Mouse (Mus musculus): ENCODE results near the gene F3.

Gene F3

DNA sequence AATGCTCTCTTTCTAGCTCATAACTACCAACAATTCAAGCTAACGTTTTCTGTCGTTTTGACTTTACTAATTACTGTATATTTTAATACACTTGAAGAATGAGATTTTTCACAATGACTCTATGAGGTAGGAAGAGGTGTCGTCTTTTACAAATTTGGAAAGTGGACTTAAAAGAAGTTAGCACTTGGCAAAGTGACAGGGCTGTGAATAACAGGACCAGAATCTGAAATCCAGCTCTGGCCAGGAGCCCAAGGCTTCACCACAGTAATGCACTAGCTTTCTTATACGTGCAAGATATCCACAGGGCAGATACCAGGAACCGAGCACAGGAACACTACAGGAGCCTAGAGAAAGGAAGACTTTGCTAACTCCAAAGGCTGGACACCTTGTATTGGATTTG, 17.2 kb upstream of the F3 start:
- no peak for ATAC-seq (ENCODE audit: insufficient number of reproducible peaks, low FRiP score, low TSS enrichment)

DNA sequence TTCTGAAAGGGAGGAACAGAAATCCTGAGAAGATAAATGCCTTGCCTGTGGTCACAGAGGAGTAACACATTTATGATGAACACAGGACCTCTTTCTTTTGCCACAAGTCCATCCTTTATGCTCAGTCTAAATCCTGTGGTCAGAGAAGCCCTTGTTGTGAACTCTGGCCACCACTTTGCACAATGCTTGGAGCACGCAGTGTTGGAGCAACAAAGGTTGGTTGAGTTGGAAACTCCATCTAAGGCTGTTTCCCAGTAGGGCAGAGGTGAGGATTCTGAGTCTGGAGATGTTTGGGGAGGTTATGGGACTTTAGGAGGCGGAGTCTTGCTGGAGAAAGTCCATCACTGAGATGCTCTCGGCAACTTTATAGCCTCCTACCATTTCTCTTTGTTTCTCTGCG, 16.2 kb upstream of the F3 start:
- ATAC-seq (ENCODE audit: insufficient number of reproducible peaks, low FRiP score, low TSS enrichment): no peak

DNA sequence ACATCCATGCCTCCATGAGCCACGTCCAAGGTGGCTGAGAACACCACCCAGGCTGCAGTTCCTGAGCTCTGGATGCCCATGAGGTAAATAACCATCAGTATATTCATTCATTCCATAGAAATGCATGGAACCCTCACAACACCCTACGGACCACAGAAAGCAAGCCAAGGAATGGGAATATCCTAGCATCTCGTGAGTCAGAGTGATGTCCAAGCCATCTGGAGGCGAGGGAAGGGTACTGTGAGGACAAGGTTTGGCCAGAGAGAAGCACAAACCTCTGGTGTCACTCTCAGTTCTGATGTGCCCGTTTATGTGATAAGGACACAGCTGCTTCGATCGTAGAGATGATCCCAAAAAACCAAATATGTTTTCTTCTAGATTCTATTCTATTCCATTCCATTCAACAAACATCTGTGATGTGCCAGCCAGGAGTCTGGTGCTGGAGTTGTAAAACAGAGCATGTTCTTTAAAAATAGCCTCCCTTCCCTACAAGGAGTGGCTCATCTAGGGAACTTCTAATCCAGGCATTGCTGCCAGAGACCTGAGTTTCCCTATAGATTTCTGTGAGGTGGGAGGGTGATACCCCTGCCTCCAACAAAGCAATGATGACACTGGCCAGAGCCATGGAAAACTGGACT, 12.3 kb upstream of the F3 start:
- ATAC-seq (ENCODE audit: insufficient number of reproducible peaks, low FRiP score, low TSS enrichment): no peak

DNA sequence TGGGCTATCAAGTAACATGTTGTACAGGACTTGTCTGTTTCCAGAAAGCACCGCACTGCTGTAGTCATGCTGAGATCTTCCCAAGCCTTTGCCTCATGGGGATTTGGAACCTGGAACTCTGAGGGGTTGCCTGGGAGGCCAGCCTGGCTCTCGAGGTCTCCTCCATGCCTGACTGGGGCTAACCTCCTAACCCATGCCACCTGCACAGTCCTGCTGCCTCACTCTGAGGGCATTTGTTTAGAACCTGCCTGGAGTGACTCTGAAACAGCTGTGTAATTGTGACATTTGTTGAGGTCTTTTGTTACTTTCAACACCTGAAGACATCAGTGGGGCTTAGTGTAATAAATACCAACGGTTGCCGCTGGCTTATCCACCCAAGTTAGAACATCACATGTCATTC, 11.1 kb upstream of the F3 start:
- no peak for ATAC-seq (ENCODE audit: insufficient number of reproducible peaks, low FRiP score, low TSS enrichment)

DNA sequence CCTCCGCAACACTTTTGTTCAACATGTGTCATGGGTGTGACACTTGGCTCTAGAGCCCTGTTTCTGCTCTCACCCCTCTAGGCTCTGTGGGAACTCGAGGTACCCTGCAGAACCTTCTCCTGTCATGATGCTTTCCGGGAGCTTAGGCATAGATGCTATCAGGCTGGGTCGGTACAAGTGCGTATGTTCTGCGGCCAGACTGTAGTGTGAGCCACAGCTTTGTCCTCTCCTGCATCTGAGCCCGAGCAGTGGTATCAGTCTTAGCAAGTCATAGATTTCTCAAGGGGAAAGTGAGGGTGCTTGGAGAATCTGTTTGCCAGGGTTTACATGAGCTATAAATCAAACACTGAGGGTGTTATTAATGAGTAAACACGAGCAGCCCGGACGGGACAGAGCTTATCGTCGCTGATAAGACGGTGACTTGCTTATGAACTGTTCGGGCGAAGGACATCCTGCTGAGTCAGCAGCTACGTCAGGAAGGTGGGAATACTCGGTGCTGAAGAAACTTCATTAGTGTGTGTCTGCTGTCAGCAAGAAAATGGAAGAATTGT, 10.1 kb upstream of the F3 start:
- ATAC-seq (ENCODE audit: insufficient number of reproducible peaks, low FRiP score, low TSS enrichment): no peak

DNA sequence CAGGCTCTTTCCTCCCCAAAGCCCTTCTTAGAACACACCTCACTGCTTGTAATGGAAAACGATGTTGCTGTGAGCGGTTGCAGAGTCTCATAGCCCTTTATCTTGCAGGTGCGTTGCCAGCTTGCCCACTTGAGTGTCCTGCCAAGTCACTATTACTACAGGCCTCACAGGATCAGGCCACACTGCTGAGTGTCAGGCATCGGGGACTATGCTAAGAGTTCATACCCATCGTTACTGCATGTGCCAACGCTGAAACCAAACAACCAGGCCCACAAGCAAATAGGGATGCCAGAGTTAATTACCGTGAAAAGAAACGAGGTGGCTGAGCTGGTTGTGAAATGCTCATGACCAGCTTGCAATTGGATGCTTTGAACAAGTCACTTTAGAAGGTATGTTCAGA, 9.5 kb upstream of the F3 start:
- no peak for ATAC-seq (ENCODE audit: insufficient number of reproducible peaks, low FRiP score, low TSS enrichment)

DNA sequence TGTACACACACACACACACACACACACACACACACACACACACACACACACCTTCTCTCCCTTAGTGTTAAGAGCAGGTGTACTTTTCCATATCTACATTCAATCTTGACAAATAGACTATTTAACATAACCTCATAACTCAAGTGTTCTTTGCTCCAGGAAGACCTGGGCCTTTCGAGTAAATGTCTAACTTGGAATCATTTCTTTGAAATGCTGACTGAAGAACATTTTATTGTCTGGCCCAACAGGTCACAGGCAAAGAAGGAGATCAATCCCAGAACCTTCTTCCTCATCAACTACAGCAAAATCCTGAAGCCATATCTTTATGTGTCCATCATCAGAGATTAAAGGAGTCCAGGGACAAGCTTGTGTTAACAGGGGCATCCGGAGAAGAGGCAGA, 8.9 kb upstream of the F3 start:
- no peak for ATAC-seq (ENCODE audit: insufficient number of reproducible peaks, low FRiP score, low TSS enrichment)

DNA sequence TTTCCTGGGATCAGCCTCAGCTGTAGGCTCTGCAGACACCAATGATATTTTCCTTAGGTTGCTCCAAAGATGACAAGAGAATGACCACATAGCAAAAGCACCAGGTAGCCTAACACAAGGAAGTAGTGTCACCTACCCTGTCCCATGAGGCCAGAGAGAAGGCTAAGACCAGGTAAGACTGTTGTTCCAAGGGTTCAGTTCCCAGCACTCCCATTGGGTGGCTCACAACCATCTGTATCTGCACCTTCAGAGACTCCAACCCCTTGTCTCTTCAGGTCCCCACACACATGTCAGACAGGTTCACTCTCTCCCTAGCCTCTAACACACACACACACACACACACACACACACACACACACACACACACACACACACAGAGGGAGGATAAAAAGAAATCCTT, 8.0 kb upstream of the F3 start:
- no peak for ATAC-seq (ENCODE audit: insufficient number of reproducible peaks, low FRiP score, low TSS enrichment)

DNA sequence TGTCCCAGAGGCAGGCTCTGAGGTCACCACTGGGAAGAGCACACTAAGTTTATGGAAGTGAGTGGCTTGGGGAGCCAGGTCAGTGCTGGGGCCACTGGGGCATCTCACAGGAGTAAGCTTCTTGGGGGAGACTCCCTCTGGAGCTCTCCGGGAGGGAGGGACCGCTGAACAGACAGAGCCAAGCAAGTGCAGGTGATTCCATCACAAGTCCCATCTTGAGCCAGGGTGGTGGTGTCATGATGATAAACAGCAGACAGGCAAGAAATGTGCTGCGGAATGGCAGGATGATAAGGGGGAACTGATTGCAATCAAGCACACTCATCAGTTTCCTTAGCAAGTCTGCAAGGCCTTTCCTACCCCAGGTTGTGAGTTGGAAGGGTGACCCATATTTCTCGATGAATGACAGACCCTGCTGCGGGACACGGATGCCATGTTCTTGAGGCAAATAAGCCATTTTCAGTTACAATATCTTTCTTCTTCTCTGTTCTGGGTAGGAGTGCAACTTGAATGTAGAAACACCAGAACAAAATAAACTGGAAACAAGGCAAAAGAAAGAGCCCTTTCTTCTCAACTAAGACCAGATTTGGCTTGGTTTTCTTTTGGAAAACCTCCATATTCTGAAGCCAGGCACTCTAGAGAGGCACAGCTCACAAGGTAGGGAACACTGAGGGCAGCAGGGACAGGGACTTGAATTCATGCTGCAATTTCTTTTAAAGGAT, 7.4 kb upstream of the F3 start:
- no peak for ATAC-seq (ENCODE audit: insufficient number of reproducible peaks, low FRiP score, low TSS enrichment)

DNA sequence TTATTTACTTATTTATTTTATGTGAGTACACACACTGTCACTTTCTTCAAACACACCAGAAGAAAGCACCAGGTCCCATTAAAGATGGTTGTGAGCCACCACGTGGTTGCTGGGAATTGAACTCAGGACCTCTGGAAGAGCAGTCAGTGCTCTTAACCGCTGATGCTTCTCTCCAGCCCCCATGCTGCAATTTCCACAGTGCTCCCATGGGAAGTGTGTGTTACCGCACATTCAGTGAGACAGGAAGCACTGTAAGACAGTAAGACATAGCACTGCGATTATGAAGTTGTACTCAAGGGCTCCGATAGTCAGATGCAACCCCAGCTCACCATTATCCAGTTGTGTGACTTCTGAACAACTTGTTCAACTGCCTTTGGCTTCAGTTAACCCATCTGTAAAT, 6.9 kb upstream of the F3 start:
- no peak for ATAC-seq (ENCODE audit: insufficient number of reproducible peaks, low FRiP score, low TSS enrichment)

DNA sequence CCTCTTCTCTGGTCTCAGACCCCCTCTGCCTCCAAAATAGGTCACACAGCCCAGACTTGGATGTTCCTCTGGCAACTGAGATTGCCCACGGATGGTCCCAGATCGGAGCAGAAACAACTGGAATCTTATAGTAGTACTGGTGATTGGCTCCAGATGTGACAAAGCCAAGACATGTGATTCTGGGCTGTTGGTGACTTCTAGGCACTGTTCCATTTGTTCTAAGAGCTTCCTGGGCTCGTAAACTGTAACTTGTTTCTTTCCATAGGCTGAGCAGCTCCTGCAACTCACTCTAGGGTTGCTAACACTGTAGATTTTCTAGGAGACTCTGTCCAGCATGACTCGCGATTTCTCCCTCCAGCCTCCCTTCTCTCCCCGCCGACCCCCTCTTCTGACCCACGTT, 4.7 kb upstream of the F3 start:
- ATAC-seq (ENCODE audit: insufficient number of reproducible peaks, low FRiP score, low TSS enrichment): no peak

DNA sequence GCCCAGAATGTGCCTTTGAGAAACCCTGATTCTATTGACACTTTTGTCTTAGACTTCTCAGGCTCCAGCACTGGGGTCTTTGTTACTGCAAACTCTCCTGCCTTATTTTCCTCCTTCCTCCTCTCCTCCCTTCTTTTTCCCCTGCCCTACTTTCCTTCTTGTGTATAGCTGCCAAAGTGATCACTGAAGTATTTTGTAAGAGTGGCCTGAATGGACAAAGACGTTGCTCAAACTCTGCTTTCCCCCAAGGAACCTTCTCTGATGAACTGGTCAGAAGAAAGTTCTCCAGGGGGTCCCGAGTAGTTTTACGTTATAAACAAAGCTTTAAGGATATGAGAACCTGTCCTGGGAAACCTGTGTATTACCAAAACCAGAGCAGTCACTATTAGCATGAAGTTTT, 3.6 kb upstream of the F3 start:
- no peak for ATAC-seq (ENCODE audit: insufficient number of reproducible peaks, low FRiP score, low TSS enrichment)

DNA sequence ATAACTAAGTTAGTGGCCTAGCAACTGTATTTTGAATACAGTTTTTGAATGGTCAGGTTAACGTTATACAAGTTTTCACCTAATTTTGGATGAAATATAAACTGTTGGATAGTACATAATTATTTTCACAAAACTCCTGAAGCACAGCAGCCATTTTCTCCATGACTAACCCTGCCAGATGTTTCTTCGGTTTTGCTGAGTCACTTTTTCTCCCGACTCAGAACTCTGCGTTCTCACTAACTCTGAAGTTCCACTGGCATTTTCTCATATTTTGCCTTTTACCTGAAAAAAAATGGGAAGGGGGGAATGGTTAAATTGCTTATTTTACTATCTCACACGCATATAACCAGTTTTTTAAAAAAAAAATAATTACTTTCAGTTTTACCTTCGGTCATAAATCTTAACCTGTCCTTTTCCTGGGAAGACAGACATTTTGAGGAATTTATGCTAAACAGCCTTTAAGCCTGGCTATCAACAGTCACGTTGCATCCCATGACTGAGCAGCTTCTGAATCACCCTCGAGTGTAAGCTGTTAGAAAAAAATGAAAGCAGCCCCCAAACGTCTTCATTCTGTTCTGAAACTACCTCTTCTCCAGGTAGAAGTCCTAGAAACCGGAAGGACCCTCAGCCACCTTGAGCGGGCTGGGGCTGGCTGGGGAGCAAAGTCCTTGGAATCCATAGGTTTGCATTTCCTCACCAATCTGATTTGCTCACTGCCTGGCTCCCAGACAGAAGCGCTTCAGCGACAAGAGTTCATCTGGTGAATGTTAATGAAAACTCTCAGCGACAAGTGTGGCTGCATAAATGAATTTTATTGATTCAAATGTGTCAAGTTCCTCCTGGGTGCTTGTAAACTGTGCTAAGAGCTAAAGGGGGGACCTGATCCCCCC, 2.3 kb upstream of the F3 start:
- ATAC-seq (ENCODE audit: insufficient number of reproducible peaks, low FRiP score, low TSS enrichment): no peak

DNA sequence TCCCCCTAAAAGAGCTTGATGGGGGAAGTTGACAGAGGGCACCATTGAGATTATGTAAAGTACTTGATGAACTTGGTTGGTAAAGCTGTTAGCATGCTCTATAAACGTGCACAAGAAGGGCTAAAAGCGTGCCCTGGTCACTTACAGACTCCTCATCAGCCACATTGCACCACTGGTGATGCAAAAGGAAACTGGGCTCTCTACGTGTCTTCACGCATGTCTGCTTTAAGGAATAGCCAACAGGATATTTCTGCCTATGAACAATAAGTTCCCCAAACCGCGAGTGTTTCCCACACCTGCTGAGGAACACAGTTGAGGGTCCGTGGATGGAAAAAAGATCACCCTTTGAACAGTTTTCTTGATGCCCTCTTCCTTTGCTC, 1.7 kb upstream of the F3 start:
- ATAC-seq (ENCODE audit: insufficient number of reproducible peaks, low FRiP score, low TSS enrichment): no peak

DNA sequence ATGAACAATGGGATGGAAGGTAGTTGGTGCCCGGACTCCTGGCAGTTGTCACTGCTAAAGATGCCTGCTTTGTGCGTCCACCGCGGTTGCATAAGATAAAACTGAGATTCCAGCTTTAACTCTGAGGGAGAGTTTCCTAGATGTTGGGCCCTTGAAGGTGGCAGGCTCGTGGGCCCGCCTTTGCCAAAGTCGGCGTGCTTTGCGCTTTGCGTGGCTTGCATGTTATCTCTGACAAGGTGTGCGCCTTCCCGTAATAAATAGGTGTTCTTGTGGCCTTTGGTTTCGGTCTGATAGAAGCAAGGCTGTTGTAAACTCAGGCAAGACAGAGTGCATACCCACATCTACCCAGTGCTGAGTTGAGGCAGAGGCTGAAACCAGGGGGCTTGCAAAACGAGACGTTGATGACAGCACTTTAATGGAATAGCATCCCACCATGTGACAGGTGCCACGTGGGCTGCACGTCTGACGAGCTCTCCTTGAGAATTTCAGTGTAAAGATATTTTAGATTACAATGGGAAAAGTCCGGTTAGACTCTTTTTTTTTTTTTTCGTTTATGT, 709 bp downstream of the F3 start:
- ATAC-seq (ENCODE audit: insufficient number of reproducible peaks, low FRiP score, low TSS enrichment): peak; percentile 2; the same call in 1 of the 2 replicates

DNA sequence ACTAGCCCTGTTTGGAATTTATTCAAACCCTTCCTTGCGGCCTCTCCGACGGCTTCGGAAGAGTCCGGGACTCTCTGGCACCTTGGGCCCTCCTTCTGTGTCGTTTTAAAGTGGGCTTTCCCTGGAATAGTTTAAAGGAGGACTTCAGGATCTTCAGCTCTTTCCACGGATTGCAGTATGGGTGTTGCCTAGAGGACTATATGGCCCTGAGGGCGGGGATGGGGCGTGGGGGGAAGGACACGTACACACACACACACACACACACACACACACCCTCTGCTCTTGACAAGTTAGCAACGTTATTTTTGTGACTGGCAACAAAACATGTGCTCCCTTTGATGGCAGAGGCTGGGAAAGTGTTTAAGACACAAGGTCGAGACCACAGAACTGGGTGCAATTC, 1.2 kb downstream of the F3 start:
- no peak for ATAC-seq (ENCODE audit: insufficient number of reproducible peaks, low FRiP score, low TSS enrichment)

DNA sequence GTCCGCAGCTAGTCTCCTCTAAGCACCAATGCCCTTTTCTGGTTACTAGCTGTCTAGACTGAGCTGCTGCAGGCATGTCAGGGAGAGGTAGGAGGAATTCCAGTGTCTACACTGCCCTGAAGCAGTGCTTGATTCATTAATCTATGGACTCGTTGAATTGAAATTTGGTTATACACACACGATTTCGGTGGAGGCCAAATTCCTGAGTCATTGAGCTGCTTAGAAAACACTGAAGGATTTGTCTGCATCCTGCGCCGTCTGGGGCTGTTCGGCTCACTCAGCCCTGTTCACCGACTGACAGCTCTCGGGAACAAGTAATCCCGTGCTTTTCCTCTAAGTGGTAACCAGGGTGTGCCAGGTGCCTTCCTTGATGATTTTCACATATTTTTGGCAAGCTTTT, 2.3 kb downstream of the F3 start:
- ATAC-seq (ENCODE audit: insufficient number of reproducible peaks, low FRiP score, low TSS enrichment): no peak

DNA sequence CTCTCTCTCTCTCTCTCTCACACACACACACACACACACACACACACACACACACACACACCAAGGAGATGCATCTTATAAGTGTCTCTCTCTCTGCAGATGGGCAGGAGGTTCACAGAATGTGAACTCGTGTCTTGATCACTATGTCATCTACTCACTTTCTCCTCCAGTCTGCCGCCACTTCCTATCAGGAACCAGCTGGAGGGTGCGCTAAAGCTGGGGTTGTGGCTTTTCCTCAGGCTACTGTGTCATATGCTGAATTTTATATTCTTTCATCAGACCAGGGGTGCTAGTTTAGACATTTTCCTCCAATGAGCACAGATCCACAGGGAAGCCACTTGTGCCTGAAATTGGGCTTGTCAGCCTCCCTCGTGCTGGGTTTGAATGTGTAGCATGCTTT, 6.3 kb downstream of the F3 start:
- no peak for ATAC-seq (ENCODE audit: insufficient number of reproducible peaks, low FRiP score, low TSS enrichment)

DNA sequence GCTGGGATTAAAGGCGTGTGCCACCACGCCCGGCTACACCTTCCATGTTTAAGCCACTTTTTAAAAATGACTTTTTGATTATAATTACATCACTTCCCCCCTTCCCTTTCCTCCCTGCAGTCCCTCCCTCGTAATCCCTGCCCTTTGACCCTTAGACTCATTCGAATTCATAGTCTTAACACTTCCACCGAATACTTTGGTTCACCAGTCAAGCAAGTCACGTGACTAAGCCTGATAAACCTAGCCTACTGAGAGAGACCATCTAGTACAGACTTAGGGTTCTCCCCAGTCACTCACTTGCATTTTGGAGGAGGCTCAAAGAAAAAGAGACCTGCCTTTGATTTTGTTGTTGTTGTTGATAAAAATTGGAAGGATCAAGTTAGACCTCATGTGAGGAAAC, 12.2 kb downstream of the F3 start:
- peak; percentile 4; the same call in 1 of the 2 replicates for ATAC-seq (ENCODE audit: insufficient number of reproducible peaks, low FRiP score, low TSS enrichment)

DNA sequence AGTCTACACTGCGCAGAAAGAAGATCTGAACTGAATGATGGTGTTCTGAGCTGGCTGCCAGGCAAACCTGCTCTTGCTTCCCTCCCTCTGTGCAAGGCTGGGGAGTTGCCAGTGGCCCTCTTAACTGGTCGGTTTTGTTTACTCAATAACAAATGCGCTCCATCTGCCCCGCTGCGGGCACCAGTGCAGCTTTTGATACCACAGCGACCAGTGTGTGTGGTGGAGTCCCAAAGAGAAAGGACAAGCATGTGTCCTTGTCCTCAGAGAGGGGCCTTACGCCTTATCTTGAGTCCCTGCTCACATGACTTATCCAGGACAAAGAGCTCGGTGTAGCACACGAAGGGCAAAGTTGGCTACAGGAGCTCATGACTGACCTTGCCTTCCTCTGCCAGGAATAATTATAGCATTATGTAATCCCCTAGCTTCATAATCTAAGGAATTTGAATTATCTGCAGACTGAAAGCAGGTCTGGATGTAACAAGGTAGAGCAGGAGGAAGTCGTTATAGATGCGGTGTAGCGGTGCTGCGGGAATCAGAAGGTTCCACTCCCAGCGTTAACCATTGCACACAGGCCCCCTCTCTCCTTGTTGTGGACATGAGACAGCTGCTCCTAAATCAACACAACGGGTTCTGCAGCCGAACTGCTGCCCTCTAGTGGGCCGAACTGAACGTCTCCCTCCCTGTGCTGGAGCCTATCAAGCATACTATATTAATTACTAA, 12.8 kb downstream of the F3 start:
- peak; percentile 89 for ATAC-seq (ENCODE audit: insufficient number of reproducible peaks, low FRiP score, low TSS enrichment)
